ENCODE assay signal across 28 mouse cellular contexts in genomic region chr4:95621046-95621445, GRCm38 (mm10).
A peak's percentile ranks its signal among the peaks of the same experiment; 100 is the strongest.
DNase-seq lines count a peak whose midpoint lies in the region; TF ChIP-seq lines count a peak whose summit lies in the region.
"Had no signal": no experiment of that assay in that cellular context is flagged by ENCODE, and none has a peak within 500 bp of the region (broad histone marks: within the 10 kb centered on the region; RNA-seq: fewer than 3 reads in every experiment).

No protein-coding gene starts in this region.

- H3K4me2 ChIP-seq in myocyte (ENCODE audit: low read depth): no peak overlapping the region
- H3K4me2 ChIP-seq: embryonic facial prominence, embryonic 13.5 days; forebrain, embryonic 12.5 days; heart, embryonic 11.5 days; hindbrain, embryonic 13.5 days; midbrain, embryonic 15.5 days had no signal

- intact Hi-C loops in gastrocnemius, postnatal 36 days (cut with DNase I): no loop called here

- H3ac ChIP-seq in myocyte (ENCODE audit: control insufficient read depth, insufficient read length): no peak overlapping the region

- H3K27me3 ChIP-seq in myocyte (ENCODE audit: control insufficient read depth, insufficient read depth, insufficient read length): no peaks in the 10 kb centered on the region
- H3K27me3 ChIP-seq: embryonic facial prominence, embryonic 13.5 days; forebrain, embryonic 12.5 days; hindbrain, embryonic 13.5 days; midbrain, embryonic 15.5 days had no signal

- H3K4me3 ChIP-seq in myocyte: no peak overlapping the region
- H3K4me3 ChIP-seq: embryonic facial prominence, embryonic 13.5 days; erythroblast, embryonic 14.5 days; forebrain, embryonic 12.5 days; hindbrain, embryonic 13.5 days; midbrain, embryonic 10.5 days; midbrain, embryonic 15.5 days had no signal

- TF ChIP-seq POLR2A in myocyte (IDR thresholded peaks at IDR 0.05; ENCODE audit: insufficient read length, low read depth): no peak

- no peaks in the 10 kb centered on the region for H3K79me2 ChIP-seq in myocyte (ENCODE audit: control insufficient read depth, insufficient read depth)

- H3K36me3 ChIP-seq in myocyte (ENCODE audit: control insufficient read depth, insufficient read depth): no peaks in the 10 kb centered on the region
- H3K36me3 ChIP-seq: embryonic facial prominence, embryonic 13.5 days; forebrain, embryonic 12.5 days; hindbrain, embryonic 13.5 days; midbrain, embryonic 10.5 days; midbrain, embryonic 15.5 days had no signal

- DNase-seq in adrenal gland, adult 2 months: peak; percentile 41
- DNase-seq in adrenal gland, adult 18-20 months (ENCODE audit: low spot score in 2 of 2): no peak
- DNase-seq in kidney, postnatal 4 days: peak; percentile 14 to 27
- DNase-seq in kidney, postnatal 25 days: no peak
- DNase-seq in MN1 (ENCODE audit: low spot score): peak; percentile 7
- DNase-seq in gastrocnemius, postnatal 36 days: no peak
- DNase-seq: cerebellum, adult 11-12 months; cerebellum, adult 9-11 months; embryo, embryonic 11 days; gastrocnemius, postnatal 14 days; heart, adult 11 months; heart, postnatal 36 days; kidney, adult 11 months; layer of hippocampus, postnatal 36 days; left cerebral cortex, postnatal 4 days; lung, adult 2 months; lung, postnatal 14 days; right cerebral cortex, postnatal 4 days; thymus, adult 18-20 months; thymus, postnatal 25 days had no signal

TF ChIP-seq in myocyte, 11 proteins besides CTCF, POLR2A, EP300 and RAD21:
- peak in 2 of 3 experiments; percentile 10 to 44 for TF ChIP-seq MYOD1 (IDR thresholded peaks at IDR 0.05; ENCODE audit: control insufficient read depth in 1 of 3, insufficient read length in 2 of 3, low read depth in 2 of 3)
- peak in 2 of 3 experiments; percentile 37 to 55 for TF ChIP-seq MYOG (IDR thresholded peaks at IDR 0.05; ENCODE audit: control insufficient read depth in 1 of 3, insufficient read depth in 1 of 3, insufficient read length in 2 of 3, low read depth in 2 of 3)
- no peak for TF ChIP-seq CEBPB (IDR thresholded peaks at IDR 0.05; ENCODE audit: insufficient read depth, poor library complexity, severe bottlenecking)

Comparison
In these comparisons a context has a peak if more than half of its experiments do, and no peak if none do; other contexts are left out.
1. DNase-seq: peak in adrenal gland, adult 2 months (single experiment), kidney, postnatal 4 days (2 of 2) and MN1 (single experiment); none in adrenal gland, adult 18-20 months (0 of 2), kidney, postnatal 25 days (0 of 2) and gastrocnemius, postnatal 36 days (0 of 2).